Mouse (Mus musculus) T-cell, adult 66 days (primary cell): ENCODE data around the gene P4ha2. TPM values are rescaled to one million over a fixed set of nuclear protein-coding genes. Genes with fewer than 3 reads are reported as not detected.

Experiments
- total RNA-seq, 2 experiments: library from RNA; stranded (reverse); gene quantifications; 3 replicates in 1 of 2; 4 replicates in 1 of 2; pipeline ENCODE4 v1.2.4; 2023

P4ha2 gene
- 1 to 10 TPM; 2.6 to 3.3 TPM for total RNA-seq

DNA sequence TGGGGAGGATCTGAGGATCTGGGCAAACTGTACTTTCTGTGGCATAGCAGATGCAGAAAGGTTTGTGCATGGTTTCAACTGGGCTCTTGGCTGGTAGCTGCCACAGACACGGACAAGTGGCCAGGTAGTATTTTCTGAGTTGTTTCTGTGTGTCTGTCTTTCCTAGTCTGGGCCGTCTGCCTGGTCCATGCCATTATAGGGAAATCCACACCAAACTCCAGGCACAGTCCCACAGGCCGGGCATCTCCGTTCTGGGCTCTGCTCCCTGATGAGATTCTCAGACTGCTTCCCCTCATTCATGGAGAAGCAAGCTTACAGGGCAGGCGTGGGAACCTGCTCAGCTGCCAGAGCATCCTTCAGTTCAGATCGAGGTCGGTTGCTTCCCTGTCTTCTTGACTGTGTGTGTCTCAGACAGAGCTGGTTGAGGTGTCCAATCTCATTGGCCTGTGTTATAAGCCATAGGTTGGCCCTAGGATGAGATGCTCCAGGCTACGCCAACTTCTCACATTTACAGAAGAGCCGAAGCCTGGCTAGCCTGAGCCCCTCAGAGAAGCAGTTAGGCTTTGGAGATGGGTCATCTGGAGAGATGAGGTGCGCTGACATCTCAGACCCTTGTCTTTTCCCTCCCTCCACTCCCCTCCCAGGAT is at the start of gene P4ha2:
TSS of gene P4ha2 (plus strand) at position 51 of the 647 bp plus-strand sequence.

DNA sequence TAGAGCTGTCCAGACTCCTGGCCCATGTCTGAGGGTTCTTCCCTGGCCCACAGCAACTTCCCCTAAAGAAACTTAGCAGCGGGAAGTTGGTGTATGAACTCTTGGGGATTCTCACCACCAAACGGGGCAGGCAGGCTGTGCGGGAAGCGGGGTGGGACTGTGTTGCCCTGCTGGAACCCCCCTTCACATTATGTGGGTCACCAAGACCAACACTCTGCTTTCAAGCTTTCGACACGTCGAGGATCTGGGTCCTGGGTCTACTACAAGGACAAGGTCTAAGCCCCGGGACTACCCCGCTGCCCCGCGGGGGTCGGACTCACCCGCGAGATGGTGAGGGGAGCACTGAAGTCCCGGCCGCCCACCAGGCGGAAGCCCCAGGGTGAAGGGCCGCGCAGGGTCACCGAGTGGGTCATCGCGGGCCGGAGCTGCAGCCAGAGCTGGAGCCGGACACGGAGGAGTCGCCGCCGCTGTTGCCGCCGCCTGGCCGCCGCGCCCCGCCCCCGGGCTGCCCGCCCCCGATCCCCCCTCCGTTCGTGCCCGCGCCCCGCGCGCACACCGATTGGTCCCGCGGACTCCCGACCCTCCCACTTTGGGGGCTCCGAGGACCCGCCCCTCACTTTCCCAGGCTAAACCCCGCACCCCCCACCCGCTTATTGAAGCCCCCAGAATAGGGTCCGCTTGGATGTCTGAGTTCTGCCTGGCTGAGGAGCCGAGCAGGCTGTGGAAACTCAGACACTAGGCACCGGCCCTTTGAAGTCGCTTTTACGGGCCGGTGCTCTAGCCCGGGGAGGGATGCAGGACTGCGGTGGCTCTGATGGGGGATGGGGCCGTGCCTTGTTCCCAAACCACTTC is 31.1 kb upstream of the P4ha2 start, which contains the start of gene Pdlim4:
TSS of gene Pdlim4 (minus strand) at position 495 of the 852 bp plus-strand sequence.

Other genes with a start within 250 kb of the P4ha2 start
- gene Gm12216, start 240.8 kb upstream of the P4ha2 start, total RNA-seq: 10 to 100 TPM; 31.9 to 33.1 TPM
- 10 to 100 TPM; 15.3 to 19.2 TPM for gene Slc22a5, start 208.4 kb upstream of the P4ha2 start, total RNA-seq
- gene Slc22a21, start 119.8 kb upstream of the P4ha2 start, total RNA-seq: 1 to 10 TPM; 1.3 to 1.4 TPM
- gene Slc22a4, start 72.0 kb upstream of the P4ha2 start, total RNA-seq: under 1 TPM; 0.61 to 0.92 TPM
- 10 to 100 TPM; 19.3 to 28.6 TPM for gene Pdlim4, start 31.1 kb upstream of the P4ha2 start, total RNA-seq
- gene Csf2, start 149.6 kb downstream of the P4ha2 start, total RNA-seq: 1 to 10 TPM; 1.3 to 6.1 TPM
- not detected for gene Il3, start 167.2 kb downstream of the P4ha2 start, total RNA-seq
- 1 to 10 TPM in 1 of 2 experiments, not detected in 1; 1.5 TPM for gene Acsl6, start 203.7 kb downstream of the P4ha2 start, total RNA-seq